ENCODE assay signal across 10 mouse cellular contexts in the genomic region with DNA sequence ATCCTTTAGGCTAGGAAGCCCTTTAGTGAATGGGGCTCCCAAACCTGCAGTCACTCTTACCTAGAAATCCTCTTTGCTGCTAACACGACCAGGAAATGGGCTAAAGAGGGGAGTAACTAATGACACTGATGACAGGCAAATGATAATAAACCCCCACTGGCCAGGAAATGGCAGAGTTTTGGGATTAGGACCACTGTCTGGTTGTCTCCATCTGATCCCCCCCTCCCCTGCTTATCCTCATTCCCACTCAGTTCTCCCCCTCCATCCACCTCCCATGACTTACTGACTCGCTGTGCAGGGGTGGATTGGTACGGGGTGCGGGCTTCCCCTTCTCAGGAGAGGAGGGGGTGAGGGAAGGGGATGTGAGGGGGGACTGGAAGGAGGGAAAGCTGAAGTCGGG. TPM values are rescaled to one million over a fixed set of nuclear protein-coding genes. Genes with fewer than 3 reads are reported as not detected.
A peak's percentile ranks its signal among the peaks of the same experiment; 100 is the strongest.
DNase-seq lines count a peak whose midpoint lies in the region; ATAC-seq and TF ChIP-seq lines count a peak whose summit lies in the region.
"Had no signal": no experiment of that assay in that cellular context is flagged by ENCODE, and none has a peak within 500 bp of the region (broad histone marks: within the 10 kb centered on the region; RNA-seq: fewer than 3 reads in every experiment).

No protein-coding gene starts in this region.

- no peak overlapping the region for H3K9ac ChIP-seq in kidney, postnatal 0 days (ENCODE audit: low read depth, low read length)
- H3K9ac ChIP-seq in heart, postnatal 0 days (replicated peaks; ENCODE audit: low read depth, low read length), result no peak overlapping the region
- H3K9ac ChIP-seq in liver, embryonic 16.5 days (ENCODE audit: low read depth, low read length), result peak overlapping the region; percentile 92

- H3K27ac ChIP-seq in kidney, postnatal 0 days, result 0 out of 2 replicates have a peak overlapping the region, but pooled peaks have one; percentile 13
- peak overlapping the region; percentile 71 for H3K27ac ChIP-seq in bone marrow macrophage, adult 2 months (ENCODE audit: insufficient read depth, low read depth, low read length)
- peak overlapping the region; percentile 87; the same call in 1 of the 2 replicates for H3K27ac ChIP-seq in heart, postnatal 0 days (ENCODE audit: low read depth)
- H3K27ac ChIP-seq in liver, embryonic 16.5 days (ENCODE audit: low read length), result peak overlapping the region; percentile 96
- no peak overlapping the region for H3K27ac ChIP-seq in cerebellum, adult 2 months (ENCODE audit: insufficient read depth, low read length)
- H3K27ac ChIP-seq: embryonic facial prominence, embryonic 12.5 days had no signal

- peaks cover 28% of the 10 kb centered on the region; the same call in 1 of the 2 replicates for H3K4me1 ChIP-seq in kidney, postnatal 0 days (replicated peaks; ENCODE audit: insufficient read depth, low read length)
- H3K4me1 ChIP-seq in bone marrow macrophage, adult 2 months (ENCODE audit: control insufficient read depth, insufficient read depth, low read length), result peaks cover 12% of the 10 kb centered on the region
- H3K4me1 ChIP-seq in heart, postnatal 0 days (ENCODE audit: control insufficient read depth, insufficient read depth), result peaks cover 4% of the 10 kb centered on the region; the same call in 1 of the 2 replicates
- H3K4me1 ChIP-seq in liver, embryonic 16.5 days (ENCODE audit: control insufficient read depth, low read depth, low read length), result peaks cover 53% of the 10 kb centered on the region
- peaks cover 3% of the 10 kb centered on the region; the same call in 1 of the 2 replicates for H3K4me1 ChIP-seq in cerebellum, adult 2 months (ENCODE audit: control insufficient read depth, insufficient read depth, low read length)

- H3K4me3 ChIP-seq in kidney, postnatal 0 days (replicated peaks; ENCODE audit: low read depth, low read length), result peak overlapping the region; percentile 77; the same call in 1 of the 2 replicates
- peak overlapping the region; percentile 86 for H3K4me3 ChIP-seq in bone marrow macrophage, adult 2 months (ENCODE audit: insufficient read depth, low read length)
- H3K4me3 ChIP-seq in heart, postnatal 0 days (ENCODE audit: low read depth, low read length), result peak overlapping the region; percentile 84
- peak overlapping the region; percentile 89 for H3K4me3 ChIP-seq in liver, embryonic 16.5 days (ENCODE audit: low read depth, low read length)
- H3K4me3 ChIP-seq in cerebellum, adult 2 months (replicated peaks; ENCODE audit: insufficient read depth, low read depth, low read length), result no peak overlapping the region

- TF ChIP-seq EP300 in heart, postnatal 0 days (IDR thresholded peaks at IDR 0.05; ENCODE audit: low read depth), result no peak

- no peak for TF ChIP-seq POLR2A in bone marrow macrophage, adult 2 months (IDR thresholded peaks at IDR 0.05; ENCODE audit: borderline replicate concordance, low read depth, low read length)
- TF ChIP-seq POLR2A in cerebellum, adult 2 months (IDR thresholded peaks at IDR 0.05; ENCODE audit: borderline replicate concordance, insufficient read depth, low read length), result no peak

- H3K36me3 ChIP-seq in kidney, postnatal 0 days (ENCODE audit: insufficient read depth, low read length), result no peaks in the 10 kb centered on the region
- H3K36me3 ChIP-seq in heart, postnatal 0 days (replicated peaks; ENCODE audit: control insufficient read depth, insufficient read depth, low read length), result peaks cover 8% of the 10 kb centered on the region; the same call in 1 of the 2 replicates
- peaks cover 10% of the 10 kb centered on the region for H3K36me3 ChIP-seq in liver, embryonic 16.5 days (ENCODE audit: control insufficient read depth, insufficient read depth)
- H3K36me3 ChIP-seq: embryonic facial prominence, embryonic 12.5 days had no signal

- WGBS in kidney, postnatal 0 days, result 28% methylated on average over 5 of the region's 5 CpGs
- 34% methylated on average over 5 of the region's 5 CpGs for WGBS in heart, postnatal 0 days
- 20% methylated on average over 5 of the region's 5 CpGs for WGBS in liver, embryonic 16.5 days (ENCODE audit: insufficient replicate concordance)
- 47% methylated on average over 5 of the region's 5 CpGs for WGBS in cerebellum, adult 2 months

- DNase-seq in kidney, postnatal 0 days (ENCODE audit: low spot score), result no peak
- DNase-seq in kidney, postnatal 4 days, result no peak
- no peak for DNase-seq in heart, postnatal 0 days (ENCODE audit: low spot score)
- no peak for DNase-seq in cerebellum, adult 2 months
- DNase-seq in gastrocnemius, postnatal 14 days, result no peak
- DNase-seq: kidney, adult 8-10 months; left cerebral cortex, postnatal 4 days had no signal

- no peak for ATAC-seq in kidney, postnatal 0 days (replicated peaks; ENCODE audit: low FRiP score, low read depth)
- ATAC-seq in heart, postnatal 0 days (ENCODE audit: insufficient read depth, low read depth), result no peak
- no peak for ATAC-seq in liver, embryonic 16.5 days (ENCODE audit: low read depth)

- intact Hi-C loops in gastrocnemius, postnatal 14 days (cut with DNase I; ENCODE audit: low total_unique reads), result no loop called here

- peak overlapping the region; percentile 92 for H3K4me2 ChIP-seq in kidney, postnatal 0 days (ENCODE audit: low read length)
- H3K4me2 ChIP-seq in heart, postnatal 0 days (ENCODE audit: low read depth, low read length), result peak overlapping the region; percentile 79
- H3K4me2 ChIP-seq in liver, embryonic 16.5 days (ENCODE audit: low read depth, low read length), result peak overlapping the region; percentile 100

- TF ChIP-seq CTCF in kidney, postnatal 0 days (IDR thresholded peaks at IDR 0.05; ENCODE audit: low read depth), result no peak
- TF ChIP-seq CTCF in bone marrow macrophage, adult 2 months (IDR thresholded peaks at IDR 0.05; ENCODE audit: low read depth, low read length), result no peak
- TF ChIP-seq CTCF in heart, postnatal 0 days (IDR thresholded peaks at IDR 0.05; ENCODE audit: low read depth), result no peak
- TF ChIP-seq CTCF in cerebellum, adult 2 months (IDR thresholded peaks at IDR 0.05; ENCODE audit: borderline replicate concordance, insufficient read depth, low read depth, low read length), result no peak

- H3K9me3 ChIP-seq in kidney, postnatal 0 days (replicated peaks; ENCODE audit: low read length), result no peaks in the 10 kb centered on the region
- no peaks in the 10 kb centered on the region for H3K9me3 ChIP-seq in heart, postnatal 0 days (replicated peaks; ENCODE audit: control insufficient read depth, low read length)
- no peaks in the 10 kb centered on the region for H3K9me3 ChIP-seq in liver, embryonic 16.5 days (replicated peaks; ENCODE audit: control insufficient read depth, low read length)

- no peaks in the 10 kb centered on the region for H3K27me3 ChIP-seq in kidney, postnatal 0 days (ENCODE audit: insufficient read depth, low read length)
- no peaks in the 10 kb centered on the region for H3K27me3 ChIP-seq in heart, postnatal 0 days (ENCODE audit: control insufficient read depth, insufficient read depth, low read length)
- H3K27me3 ChIP-seq in liver, embryonic 16.5 days (ENCODE audit: control insufficient read depth, insufficient read depth, low read depth, low read length), result no peaks in the 10 kb centered on the region
- peaks cover 5% of the 10 kb centered on the region; the same call in 1 of the 2 replicates for H3K27me3 ChIP-seq in cerebellum, adult 2 months (ENCODE audit: control insufficient read depth, insufficient read depth, low read length)

RNA-seq across cellular contexts. Expression of a gene that starts 3.2 kb away (rescaled TPM):
- polyA plus RNA-seq in kidney, postnatal 0 days (2015; fragmentation: Nextera tagmentation; extraction: Ambion mirVana), result 3.2 and 3.6 TPM in 2 replicates
- 287 and 354 TPM in 2 replicates for polyA plus RNA-seq in bone marrow macrophage, adult 2 months (2012; ENCODE audit: insufficient read depth, insufficient read length, missing spikeins)
- 10.4 and 10.7 TPM in 2 replicates for total RNA-seq in heart, postnatal 0 days (2014; rRNA removed; ENCODE audit: low replicate concordance)
- polyA plus RNA-seq in heart, postnatal 0 days (2015; fragmentation: Nextera tagmentation; extraction: Ambion mirVana), result 2.6 TPM in 2 replicates
- 3.1 and 4.1 TPM in 2 replicates for polyA plus RNA-seq in liver, embryonic 16.5 days (2015; fragmentation: Nextera tagmentation; extraction: Ambion mirVana)
- polyA plus RNA-seq in cerebellum, adult 2 months (2012; rRNA removed), result 4.9 and 5.0 TPM in 2 replicates
- total RNA-seq in gastrocnemius, postnatal 14 days (2021), result 10 to 100 TPM; 13.8 to 14.4 TPM

RNA-seq across cellular contexts. Expression of a gene that starts 9.5 kb away (rescaled TPM):
- polyA plus RNA-seq in kidney, postnatal 0 days (2015; fragmentation: Nextera tagmentation; extraction: Ambion mirVana), result 31.4 and 32.3 TPM in 2 replicates
- 18.3 and 19.2 TPM in 2 replicates for polyA plus RNA-seq in bone marrow macrophage, adult 2 months (2012; ENCODE audit: insufficient read depth, insufficient read length, missing spikeins)
- 5.0 and 11.4 TPM in 2 replicates for total RNA-seq in heart, postnatal 0 days (2014; rRNA removed; ENCODE audit: low replicate concordance)
- 26.5 and 26.7 TPM in 2 replicates for polyA plus RNA-seq in heart, postnatal 0 days (2015; fragmentation: Nextera tagmentation; extraction: Ambion mirVana)
- 20.1 and 21.0 TPM in 2 replicates for polyA plus RNA-seq in liver, embryonic 16.5 days (2015; fragmentation: Nextera tagmentation; extraction: Ambion mirVana)
- polyA plus RNA-seq in cerebellum, adult 2 months (2012; rRNA removed), result 36.9 and 37.3 TPM in 2 replicates
- total RNA-seq in gastrocnemius, postnatal 14 days (2021), result 10 to 100 TPM in 1 of 2 experiments, 1 to 10 TPM in 1; 9.7 to 11.3 TPM

RNA-seq across cellular contexts. Expression of a gene that starts 15.1 kb away (rescaled TPM):
- 1.0 and 1.1 TPM in 2 replicates for polyA plus RNA-seq in kidney, postnatal 0 days (2015; fragmentation: Nextera tagmentation; extraction: Ambion mirVana)
- 0.87 TPM in 1 of 2 replicates, not detected in the other for polyA plus RNA-seq in bone marrow macrophage, adult 2 months (2012; ENCODE audit: insufficient read depth, insufficient read length, missing spikeins)
- not detected in 2 replicates for total RNA-seq in heart, postnatal 0 days (2014; rRNA removed; ENCODE audit: low replicate concordance)
- polyA plus RNA-seq in heart, postnatal 0 days (2015; fragmentation: Nextera tagmentation; extraction: Ambion mirVana), result 0.77 and 1.2 TPM in 2 replicates
- polyA plus RNA-seq in liver, embryonic 16.5 days (2015; fragmentation: Nextera tagmentation; extraction: Ambion mirVana), result 0.78 and 1.3 TPM in 2 replicates
- 27.2 and 27.4 TPM in 2 replicates for polyA plus RNA-seq in cerebellum, adult 2 months (2012; rRNA removed)
- total RNA-seq in gastrocnemius, postnatal 14 days (2021), result under 1 TPM in 1 of 2 experiments, not detected in 1; 0.35 TPM

RNA-seq across cellular contexts. Expression of a gene that starts 28.8 kb away (rescaled TPM):
- polyA plus RNA-seq in kidney, postnatal 0 days (2015; fragmentation: Nextera tagmentation; extraction: Ambion mirVana), result 18.8 and 19.4 TPM in 2 replicates
- 40.0 and 44.7 TPM in 2 replicates for polyA plus RNA-seq in bone marrow macrophage, adult 2 months (2012; ENCODE audit: insufficient read depth, insufficient read length, missing spikeins)
- 11.6 and 31.6 TPM in 2 replicates for total RNA-seq in heart, postnatal 0 days (2014; rRNA removed; ENCODE audit: low replicate concordance)
- polyA plus RNA-seq in heart, postnatal 0 days (2015; fragmentation: Nextera tagmentation; extraction: Ambion mirVana), result 13.3 and 14.7 TPM in 2 replicates
- polyA plus RNA-seq in liver, embryonic 16.5 days (2015; fragmentation: Nextera tagmentation; extraction: Ambion mirVana), result 8.5 and 11.9 TPM in 2 replicates
- polyA plus RNA-seq in cerebellum, adult 2 months (2012; rRNA removed), result 59.3 and 62.7 TPM in 2 replicates
- 10 to 100 TPM; 31.4 to 31.8 TPM for total RNA-seq in gastrocnemius, postnatal 14 days (2021)

RNA-seq across cellular contexts. Expression of a gene that starts 31.1 kb away (rescaled TPM):
- 76.8 and 78.6 TPM in 2 replicates for polyA plus RNA-seq in kidney, postnatal 0 days (2015; fragmentation: Nextera tagmentation; extraction: Ambion mirVana)
- 22.6 and 30.6 TPM in 2 replicates for polyA plus RNA-seq in bone marrow macrophage, adult 2 months (2012; ENCODE audit: insufficient read depth, insufficient read length, missing spikeins)
- total RNA-seq in heart, postnatal 0 days (2014; rRNA removed; ENCODE audit: low replicate concordance), result 20.1 and 20.3 TPM in 2 replicates
- 27.7 and 28.2 TPM in 2 replicates for polyA plus RNA-seq in heart, postnatal 0 days (2015; fragmentation: Nextera tagmentation; extraction: Ambion mirVana)
- polyA plus RNA-seq in liver, embryonic 16.5 days (2015; fragmentation: Nextera tagmentation; extraction: Ambion mirVana), result 39.1 and 40.7 TPM in 2 replicates
- 42.3 and 42.8 TPM in 2 replicates for polyA plus RNA-seq in cerebellum, adult 2 months (2012; rRNA removed)
- 10 to 100 TPM; 21.3 to 21.6 TPM for total RNA-seq in gastrocnemius, postnatal 14 days (2021)

Comparison
In these comparisons a context has a peak if more than half of its experiments do, and no peak if none do; other contexts are left out.
1. RNA of a gene that starts 3.2 kb away (polyA plus RNA-seq): 287 to 354 TPM in bone marrow macrophage, adult 2 months; 4.9 to 5.0 TPM in cerebellum, adult 2 months, 3.1 to 4.1 TPM in liver, embryonic 16.5 days, 3.2 to 3.6 TPM in kidney, postnatal 0 days and 2.6 TPM in heart, postnatal 0 days; every median in the first group is over 10 times any median in the second.
2. RNA of a gene that starts 15.1 kb away (polyA plus RNA-seq): 27.2 to 27.4 TPM in cerebellum, adult 2 months; 0.78 to 1.3 TPM in liver, embryonic 16.5 days, 1.0 to 1.1 TPM in kidney, postnatal 0 days, 0.87 TPM in bone marrow macrophage, adult 2 months and 0.77 to 1.2 TPM in heart, postnatal 0 days; every median in the first group is over 10 times any median in the second.
3. Peak in every context shown above with its lines, with median percentiles within 50 percentile points of each other: H3K4me2 ChIP-seq.